Mouse (Mus musculus) kidney, postnatal 36 days (tissue): ENCODE results near the gene Ccnq.
A peak's percentile ranks its signal among the peaks of the same experiment; 100 is the strongest.
"Not testable (repeated sequence)": the region's sequence is repeated elsewhere in the genome, so short reads cannot be mapped to it uniquely, and the experiment has no call there.

Experiments used
- DNase-seq, 2 experiments: peaks; one replicate each; pipeline ENCODE4 v3.0.0; 2021 to 2022; ENCODE audit warnings: mixed read lengths in 2 of 2

The Ccnq gene

GRCm38 (mm10) chr11:78761086-78761485 is 9.6 kb upstream of the Ccnq start:
- no peak for DNase-seq

- no peak for DNase-seq
These were observed 3.8 kb upstream of the Ccnq start for GRCm38 (mm10) chr11:78755299-78755698.

- not testable (repeated sequence) for DNase-seq
These were observed 2.6 kb upstream of the Ccnq start for GRCm38 (mm10) chr11:78754177-78754576.

GRCm38 (mm10) chr11:78753183-78753582 is 1.7 kb upstream of the Ccnq start:
- no peak for DNase-seq

GRCm38 (mm10) chr11:78751843-78752203 is 294 bp upstream of the Ccnq start:
- DNase-seq: no peak

GRCm38 (mm10) chr11:78746264-78746663 is 5.3 kb downstream of the Ccnq start:
- no peak for DNase-seq

GRCm38 (mm10) chr11:78745475-78745874 is 6.1 kb downstream of the Ccnq start:
- DNase-seq: peak in 1 of 2 experiments; percentile 18

GRCm38 (mm10) chr11:78742461-78742860 is 9.1 kb downstream of the Ccnq start:
- DNase-seq: no peak

GRCm38 (mm10) chr11:78741958-78742357 is 9.6 kb downstream of the Ccnq start:
- no peak for DNase-seq

- no peak for DNase-seq
These were observed 12.2 kb downstream of the Ccnq start for GRCm38 (mm10) chr11:78739361-78739760.

- no peak for DNase-seq
These were observed 14.6 kb downstream of the Ccnq start for GRCm38 (mm10) chr11:78736877-78737408.

GRCm38 (mm10) chr11:78735168-78735567 is 16.4 kb downstream of the Ccnq start:
- no peak for DNase-seq

GRCm38 (mm10) chr11:78732619-78733018 is 18.9 kb downstream of the Ccnq start:
- DNase-seq: no peak

- DNase-seq: peak in 1 of 2 experiments; percentile 41
These were observed 20.6 kb downstream of the Ccnq start for GRCm38 (mm10) chr11:78730902-78731301.

- DNase-seq: no peak
These were observed 23.5 kb downstream of the Ccnq start for GRCm38 (mm10) chr11:78728041-78728440.

- DNase-seq: no peak
These were observed 25.2 kb downstream of the Ccnq start for GRCm38 (mm10) chr11:78726366-78726765.

GRCm38 (mm10) chr11:78724792-78725191 is 26.7 kb downstream of the Ccnq start:
- no peak for DNase-seq

- no peak for DNase-seq
These were observed 30.1 kb downstream of the Ccnq start for GRCm38 (mm10) chr11:78721419-78721818.

- DNase-seq: no peak
These were observed 33.9 kb downstream of the Ccnq start for GRCm38 (mm10) chr11:78717655-78718054.

GRCm38 (mm10) chr11:78708642-78709041 is 42.9 kb downstream of the Ccnq start:
- DNase-seq: peak; percentile 51 to 53

- peak in 1 of 2 experiments; percentile 34 for DNase-seq
These were observed 45.5 kb downstream of the Ccnq start for GRCm38 (mm10) chr11:78706026-78706425.

GRCm38 (mm10) chr11:78703085-78703484 is 48.4 kb downstream of the Ccnq start:
- no peak for DNase-seq

- peak in 1 of 2 experiments; percentile 22 for DNase-seq
These were observed 49.2 kb downstream of the Ccnq start for GRCm38 (mm10) chr11:78702319-78702718.
